Mouse (Mus musculus): Measurements from ENCODE around the gene Pbx3.
A peak's percentile ranks its signal among the peaks of the same experiment; 100 is the strongest.

The Pbx3 gene

GRCm38 (mm10) chr2:34139470-34140158 lies 233.3 kb downstream of the Pbx3 start:
- no peak for DNase-seq

GRCm38 (mm10) chr2:34135316-34135715 lies 237.6 kb downstream of the Pbx3 start:
- no peak for DNase-seq

- no peak for DNase-seq
These were observed 240.2 kb downstream of the Pbx3 start for GRCm38 (mm10) chr2:34132751-34133150.

GRCm38 (mm10) chr2:34129674-34130267 lies 243.2 kb downstream of the Pbx3 start:
- no peak for DNase-seq

- DNase-seq: no peak
These were observed 245.1 kb downstream of the Pbx3 start for GRCm38 (mm10) chr2:34127871-34128270.

GRCm38 (mm10) chr2:34123896-34124295 lies 249.0 kb downstream of the Pbx3 start:
- peak; percentile 4 to 12 for DNase-seq

Data from kidney, postnatal 36 days (tissue).